Mouse (Mus musculus) liver, adult 2 months (tissue): Measurements from ENCODE around the gene H2al1a.
"Not testable (repeated sequence)": the region's sequence is repeated elsewhere in the genome, so short reads cannot be mapped to it uniquely, and the experiment has no call there.

Experiments
- CTCF ChIP-seq: fragments of 200-500 bp; IDR thresholded peaks from 2 replicates; pipeline ENCODE4 v1.5.1; 2011; ENCODE audit warnings: low read depth, low read length, control low read depth
- POLR2A ChIP-seq: fragments of 200-500 bp; IDR thresholded peaks from 2 replicates; pipeline ENCODE4 v1.6.1; 2011; ENCODE audit warnings: low read length, control low read depth; ENCODE audit not compliant: insufficient read depth; ENCODE audit errors: extremely low read depth

- not testable (repeated sequence) for TF ChIP-seq CTCF, POLR2A
Observed at GRCm38 (mm10) chrX:11311634-11312033, 12.6 kb downstream of the H2al1a start, which contains the start of gene H2al1e.
